Mouse (Mus musculus): ENCODE data around the gene Mpv17l2. TPM values are rescaled to one million over a fixed set of nuclear protein-coding genes. Genes with fewer than 3 reads are reported as not detected.

Gene Mpv17l2
- polyA plus RNA-seq (2015; fragmentation: Nextera tagmentation; extraction: Ambion mirVana), result 46.1 and 48.1 TPM in 2 replicates

GRCm38 (mm10) chr8:70760775-70761406 lies at the start of gene Mpv17l2:
Gene Mpv17l2, minus strand, starts transcription at chr8:70760946.
- peak within 1 kb of the TSS; percentile 82 for H3K9ac ChIP-seq
- under 1% methylated on average over 55 of the region's 55 CpGs for WGBS
- H3K27me3 ChIP-seq, result no peaks in the 10 kb centered on the region
- peak within 1 kb of the TSS; percentile 98 for H3K4me2 ChIP-seq
- H3K4me1 ChIP-seq, result peaks cover 64% of the 10 kb centered on the region
- ATAC-seq (replicated peaks; ENCODE audit: low FRiP score), result peak; percentile 97
- peak within 1 kb of the TSS; percentile 87 for H3K27ac ChIP-seq
- peak within 1 kb of the TSS; percentile 79 for H3K4me3 ChIP-seq (replicated peaks)
- peaks cover 48% of the 10 kb centered on the region for H3K36me3 ChIP-seq
- H3K9me3 ChIP-seq (replicated peaks), result no peaks in the 10 kb centered on the region

GRCm38 (mm10) chr8:70808955-70809701 lies 48.4 kb upstream of the Mpv17l2 start:
- Histone ChIP-seq H3K9me3 (replicated peaks) (no peaks in the 10 kb centered on the region), H3K9ac (no peak overlapping the region), H3K36me3 (no peaks in the 10 kb centered on the region), H3K4me3 (replicated peaks) (no peak overlapping the region), H3K27ac (no peak overlapping the region), H3K4me1 (peaks cover 31% of the 10 kb centered on the region), H3K4me2 (no peak overlapping the region), H3K27me3 (peaks cover 21% of the 10 kb centered on the region)
- WGBS, result 75% methylated on average over 8 of the region's 8 CpGs
- no peak for ATAC-seq (replicated peaks; ENCODE audit: low FRiP score)

GRCm38 (mm10) chr8:70808239-70808638 lies 47.5 kb upstream of the Mpv17l2 start, which contains the start of gene Il12rb1:
Gene Il12rb1, plus strand, starts transcription at chr8:70808449.
- Histone ChIP-seq H3K36me3 (no peaks in the 10 kb centered on the region), H3K27ac (no peak within 1 kb of the TSS), H3K4me3 (replicated peaks) (no peak within 1 kb of the TSS), H3K27me3 (peaks cover 27% of the 10 kb centered on the region), H3K9me3 (replicated peaks) (no peaks in the 10 kb centered on the region), H3K4me2 (no peak within 1 kb of the TSS), H3K4me1 (peaks cover 37% of the 10 kb centered on the region), H3K9ac (no peak within 1 kb of the TSS)
- no peak for ATAC-seq (replicated peaks; ENCODE audit: low FRiP score)
- WGBS, result 68% methylated on average over 5 of the region's 5 CpGs

GRCm38 (mm10) chr8:70807304-70807703 lies 46.6 kb upstream of the Mpv17l2 start:
- peaks cover 31% of the 10 kb centered on the region for H3K4me1 ChIP-seq
- H3K27ac ChIP-seq, result no peak overlapping the region
- H3K4me2 ChIP-seq, result no peak overlapping the region
- H3K9ac ChIP-seq, result no peak overlapping the region
- H3K4me3 ChIP-seq (replicated peaks), result no peak overlapping the region
- peaks cover 36% of the 10 kb centered on the region for H3K27me3 ChIP-seq
- no peaks in the 10 kb centered on the region for H3K36me3 ChIP-seq
- no peak for ATAC-seq (replicated peaks; ENCODE audit: low FRiP score)
- no peaks in the 10 kb centered on the region for H3K9me3 ChIP-seq (replicated peaks)
- WGBS, result 41% methylated on average over 1 of the region's 1 CpGs

- peaks cover 26% of the 10 kb centered on the region for H3K4me1 ChIP-seq
- ATAC-seq (replicated peaks; ENCODE audit: low FRiP score), result no peak
- H3K4me2 ChIP-seq, result no peak overlapping the region
- peaks cover 44% of the 10 kb centered on the region for H3K27me3 ChIP-seq
- H3K36me3 ChIP-seq, result no peaks in the 10 kb centered on the region
- H3K9me3 ChIP-seq (replicated peaks), result no peaks in the 10 kb centered on the region
- WGBS, result 48% methylated on average over 4 of the region's 4 CpGs
- H3K4me3 ChIP-seq (replicated peaks), result no peak overlapping the region
- H3K27ac ChIP-seq, result no peak overlapping the region
- H3K9ac ChIP-seq, result no peak overlapping the region
These were observed 45.8 kb upstream of the Mpv17l2 start for GRCm38 (mm10) chr8:70806541-70806940.

GRCm38 (mm10) chr8:70804481-70805206 lies 43.9 kb upstream of the Mpv17l2 start, which contains the start of gene Mast3:
Gene Mast3, minus strand, starts transcription at chr8:70805054.
- peak within 1 kb of the TSS; percentile 45 for H3K9ac ChIP-seq
- peak; percentile 91 for ATAC-seq (replicated peaks; ENCODE audit: low FRiP score)

GRCm38 (mm10) chr8:70803761-70804480 lies 43.2 kb upstream of the Mpv17l2 start:
- H3K9me3 ChIP-seq (replicated peaks), result no peaks in the 10 kb centered on the region
- H3K27me3 ChIP-seq, result peaks cover 67% of the 10 kb centered on the region
- peaks cover 22% of the 10 kb centered on the region for H3K4me1 ChIP-seq
- WGBS, result 2% methylated on average over 47 of the region's 47 CpGs
- H3K36me3 ChIP-seq, result no peaks in the 10 kb centered on the region
- H3K27ac ChIP-seq, result no peak overlapping the region; the same call in 1 of the 2 replicates
- H3K9ac ChIP-seq, result peak overlapping the region; percentile 45
- ATAC-seq (replicated peaks; ENCODE audit: low FRiP score), result no peak; the same call in 1 of the 2 replicates
- peak overlapping the region; percentile 96 for H3K4me2 ChIP-seq
- peak overlapping the region; percentile 61 for H3K4me3 ChIP-seq (replicated peaks)

More at GRCm38 (mm10) chr8:70804481-70805206, 43.9 kb upstream of the Mpv17l2 start, which contains the start of gene Mast3:
- Histone ChIP-seq H3K27me3 (peaks cover 60% of the 10 kb centered on the region), H3K36me3 (no peaks in the 10 kb centered on the region), H3K4me3 (replicated peaks) (peak within 1 kb of the TSS; percentile 61), H3K9me3 (replicated peaks) (no peaks in the 10 kb centered on the region), H3K4me2 (peak within 1 kb of the TSS; percentile 96), H3K27ac (no peak within 1 kb of the TSS; the same call in 1 of the 2 replicates), H3K4me1 (peaks cover 22% of the 10 kb centered on the region)
- 1% methylated on average over 45 of the region's 45 CpGs for WGBS

GRCm38 (mm10) chr8:70802786-70803510 lies 42.2 kb upstream of the Mpv17l2 start:
- H3K4me2 ChIP-seq, result no peak overlapping the region
- no peak for ATAC-seq (replicated peaks; ENCODE audit: low FRiP score)
- H3K9me3 ChIP-seq (replicated peaks), result no peaks in the 10 kb centered on the region
- H3K27ac ChIP-seq, result no peak overlapping the region
- peaks cover 29% of the 10 kb centered on the region for H3K4me1 ChIP-seq
- peaks cover 76% of the 10 kb centered on the region for H3K27me3 ChIP-seq
- no peak overlapping the region for H3K9ac ChIP-seq
- no peaks in the 10 kb centered on the region for H3K36me3 ChIP-seq
- 63% methylated on average over 11 of the region's 11 CpGs for WGBS
- no peak overlapping the region for H3K4me3 ChIP-seq (replicated peaks)

GRCm38 (mm10) chr8:70801830-70802229 lies 41.1 kb upstream of the Mpv17l2 start:
- H3K36me3 ChIP-seq, result no peaks in the 10 kb centered on the region
- H3K27me3 ChIP-seq, result peaks cover 79% of the 10 kb centered on the region
- no peak overlapping the region for H3K27ac ChIP-seq
- no peak overlapping the region for H3K4me2 ChIP-seq
- 80% methylated on average over 1 of the region's 1 CpGs for WGBS
- no peak for ATAC-seq (replicated peaks; ENCODE audit: low FRiP score)
- no peak overlapping the region for H3K9ac ChIP-seq
- no peaks in the 10 kb centered on the region for H3K9me3 ChIP-seq (replicated peaks)
- peaks cover 34% of the 10 kb centered on the region for H3K4me1 ChIP-seq
- H3K4me3 ChIP-seq (replicated peaks), result no peak overlapping the region

- H3K9ac ChIP-seq, result no peak overlapping the region
- no peaks in the 10 kb centered on the region for H3K9me3 ChIP-seq (replicated peaks)
- H3K4me1 ChIP-seq, result peaks cover 38% of the 10 kb centered on the region
- 26% methylated on average over 15 of the region's 15 CpGs for WGBS
- no peak for ATAC-seq (replicated peaks; ENCODE audit: low FRiP score)
- no peak overlapping the region for H3K4me2 ChIP-seq
- no peak overlapping the region for H3K4me3 ChIP-seq (replicated peaks)
- no peak overlapping the region for H3K27ac ChIP-seq
- H3K27me3 ChIP-seq, result peaks cover 82% of the 10 kb centered on the region
- H3K36me3 ChIP-seq, result no peaks in the 10 kb centered on the region
These were observed 40.4 kb upstream of the Mpv17l2 start for GRCm38 (mm10) chr8:70801156-70801555.

GRCm38 (mm10) chr8:70800648-70801047 lies 39.9 kb upstream of the Mpv17l2 start:
- H3K9me3 ChIP-seq (replicated peaks), result no peaks in the 10 kb centered on the region
- no peak overlapping the region for H3K4me3 ChIP-seq (replicated peaks)
- no peak overlapping the region for H3K27ac ChIP-seq
- WGBS, result 48% methylated on average over 10 of the region's 10 CpGs
- H3K4me2 ChIP-seq, result no peak overlapping the region
- H3K27me3 ChIP-seq, result peaks cover 83% of the 10 kb centered on the region
- no peaks in the 10 kb centered on the region for H3K36me3 ChIP-seq
- H3K4me1 ChIP-seq, result peaks cover 40% of the 10 kb centered on the region
- no peak overlapping the region for H3K9ac ChIP-seq
- no peak for ATAC-seq (replicated peaks; ENCODE audit: low FRiP score)

Measured in kidney, embryonic 15.5 days (tissue).